9 mouse cellular contexts compared by ENCODE assay signal in the genomic region with DNA sequence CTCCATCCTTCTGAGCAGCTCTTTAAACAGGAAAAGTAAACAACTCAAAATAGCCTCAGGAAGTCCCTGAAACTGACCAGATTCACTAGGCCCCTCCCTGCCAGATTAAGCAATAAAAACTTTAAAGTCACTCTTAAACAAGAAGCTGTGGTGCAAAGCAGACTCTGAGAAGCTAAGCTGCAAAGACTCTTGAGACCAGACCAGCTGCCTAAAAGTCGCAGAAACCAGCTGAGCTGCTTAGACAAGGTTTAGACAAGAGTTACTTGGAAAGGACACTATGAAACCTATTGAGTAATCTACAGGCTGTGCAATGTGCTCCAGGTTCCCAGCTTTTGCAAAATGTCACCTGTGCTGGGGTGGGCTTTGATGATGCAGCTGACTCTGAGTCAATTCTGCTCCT.
"Had no signal": no experiment of that assay in that cellular context is flagged by ENCODE, and none has a peak within 500 bp of the region (broad histone marks: within the 10 kb centered on the region; RNA-seq: fewer than 3 reads in every experiment).

No protein-coding gene starts in this region.

- DNase-seq: liver, postnatal 0 days; lung, adult 2 months; lung, postnatal 14 days; lung, postnatal 36 days; right cerebral cortex, postnatal 14 days; right cerebral cortex, postnatal 4 days; thymus, adult 2 months; thymus, postnatal 25 days; thymus, postnatal 4 days had no signal
